Mouse (Mus musculus) forebrain, embryonic 10.5 days (tissue): ENCODE results near the gene St3gal6. TPM values are rescaled to one million over a fixed set of nuclear protein-coding genes. Genes with fewer than 3 reads are reported as not detected.
A peak's percentile ranks its signal among the peaks of the same experiment; 100 is the strongest.

ENCODE experiments used
- DNase-seq: peaks from one replicate; pipeline ENCODE4 v3.0.0-alpha.2; 2017; ENCODE audit warnings: low spot score; ENCODE audit errors: extremely low spot score
- H3K27ac ChIP-seq: fragments of 300-500 bp; sonication (generic); 2 replicates; pipeline ENCODE4 v1.5.1; 2016; ENCODE audit warnings: mild to moderate bottlenecking
- H3K27me3 ChIP-seq: fragments of 300-500 bp; sonication (generic); 2 replicates; pipeline ENCODE4 v1.6.1; 2016; ENCODE audit warnings: mild to moderate bottlenecking; ENCODE audit not compliant: poor library complexity, severe bottlenecking
- H3K36me3 ChIP-seq: fragments of 300-500 bp; sonication (generic); replicated peaks from 2 replicates; pipeline ENCODE4 v1.6.1; 2016; ENCODE audit warnings: mild to moderate bottlenecking, moderate library complexity
- H3K4me1 ChIP-seq: fragments of 300-500 bp; sonication (generic); 2 replicates; pipeline ENCODE4 v1.6.1; 2016
- H3K4me3 ChIP-seq: fragments of 300-500 bp; sonication (generic); 2 replicates; pipeline ENCODE4 v1.5.1; 2016; ENCODE audit warnings: mild to moderate bottlenecking, moderate library complexity
- H3K9me3 ChIP-seq: fragments of 300-500 bp; sonication (generic); 2 replicates; pipeline ENCODE4 v1.6.1; 2016; ENCODE audit warnings: mild to moderate bottlenecking, moderate library complexity
- WGBS: fragments of 180-500 bp; shearing (Covaris S2); methylation state at CpG from one replicate; pipeline ENCODE4 v1.1.7; 2016; 5-methylcytosine and 5-hydroxymethylcytosine counted together
- polyA plus RNA-seq: library from polyadenylated mRNA; unstranded; fragments of >200 nt; fragmentation: Nextera tagmentation; extraction: Ambion mirVana; gene quantifications from 2 replicates; pipeline ENCODE4 v1.2.1, GENCODE M21; 2016

The St3gal6 gene
- polyA plus RNA-seq, 1 experiment from 2014 or later, result 10.6 TPM

DNA sequence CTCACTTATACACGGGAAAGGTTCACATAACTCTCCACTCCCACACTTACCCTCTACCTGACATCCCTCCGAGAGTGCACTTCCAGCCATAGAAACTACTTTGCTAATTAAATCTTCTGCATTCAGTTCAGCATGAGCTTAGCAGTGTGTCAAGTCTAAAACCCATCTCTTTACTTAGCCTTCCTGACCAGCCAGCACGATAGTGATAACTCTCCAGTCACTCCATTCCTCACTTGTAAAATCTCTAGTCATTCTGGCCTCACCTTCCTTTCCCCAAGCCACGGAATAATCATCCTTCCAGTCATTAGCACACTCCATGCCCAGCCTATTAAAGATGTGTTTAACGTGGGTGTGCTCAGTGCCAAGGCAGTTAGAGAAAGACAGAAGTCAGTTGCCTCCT, 9.7 kb upstream of the St3gal6 start:
- no peak overlapping the region for H3K27ac ChIP-seq
- 0 out of 2 replicates have a peak, but pooled peaks cover 3% of the 10 kb centered on the region for H3K27me3 ChIP-seq
- no peaks in the 10 kb centered on the region for H3K36me3 ChIP-seq
- H3K4me1 ChIP-seq, result peaks cover 27% of the 10 kb centered on the region
- H3K9me3 ChIP-seq, result no peaks in the 10 kb centered on the region
- WGBS, result 71% methylated on average over 5 of the region's 5 CpGs
- DNase-seq, result no peak
- H3K4me3 ChIP-seq, result no peak overlapping the region

DNA sequence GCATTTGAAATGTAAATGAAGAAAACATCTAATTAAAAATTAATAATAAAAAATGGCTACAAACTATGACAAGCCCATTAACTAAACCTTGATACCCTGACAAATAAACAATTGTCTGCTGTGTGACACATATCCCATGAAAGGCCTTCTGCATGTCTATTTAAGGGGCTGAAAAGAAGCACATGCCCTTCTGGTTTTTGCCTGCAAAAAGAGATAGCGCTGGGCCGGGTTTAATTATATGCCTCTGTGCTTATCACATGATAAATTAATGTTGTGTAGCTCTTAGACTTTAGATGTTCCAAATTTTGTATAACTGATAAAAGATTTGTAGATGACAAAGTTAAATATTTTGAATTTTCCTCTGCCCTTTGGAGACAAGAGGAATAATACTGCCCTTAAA, 9.2 kb upstream of the St3gal6 start:
- WGBS, result 91% methylated on average over 2 of the region's 2 CpGs
- Histone ChIP-seq H3K36me3 (no peaks in the 10 kb centered on the region), H3K27ac (no peak overlapping the region), H3K4me3 (no peak overlapping the region), H3K27me3 (0 out of 2 replicates have a peak, but pooled peaks cover 3% of the 10 kb centered on the region), H3K9me3 (no peaks in the 10 kb centered on the region), H3K4me1 (peaks cover 29% of the 10 kb centered on the region)
- DNase-seq, result no peak

DNA sequence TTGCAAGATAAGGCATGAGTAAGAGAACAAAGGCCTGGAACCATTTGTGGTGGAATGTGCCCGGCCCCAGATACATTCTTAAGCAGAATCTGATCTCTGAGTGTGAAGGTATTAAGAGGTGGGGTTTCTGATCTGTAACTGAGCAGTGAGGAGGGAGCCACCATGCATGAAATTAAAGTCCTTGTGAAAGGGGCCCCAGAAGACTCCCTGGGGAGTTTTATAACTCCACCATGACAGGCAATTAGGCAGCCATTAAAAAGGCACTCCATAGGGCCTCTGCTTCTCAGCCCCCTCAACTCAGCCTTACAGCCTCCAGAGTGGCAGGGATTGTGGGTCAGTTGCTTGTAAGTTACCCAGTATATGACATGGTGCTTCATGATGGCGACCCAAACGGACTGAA, 8.5 kb upstream of the St3gal6 start:
- no peak for DNase-seq
- H3K4me3 ChIP-seq, result no peak overlapping the region
- H3K36me3 ChIP-seq, result no peaks in the 10 kb centered on the region
- 0 out of 2 replicates have a peak, but pooled peaks cover 3% of the 10 kb centered on the region for H3K27me3 ChIP-seq
- H3K9me3 ChIP-seq, result no peaks in the 10 kb centered on the region
- no peak overlapping the region for H3K27ac ChIP-seq
- peaks cover 35% of the 10 kb centered on the region for H3K4me1 ChIP-seq
- 22% methylated on average over 3 of the region's 3 CpGs for WGBS

DNA sequence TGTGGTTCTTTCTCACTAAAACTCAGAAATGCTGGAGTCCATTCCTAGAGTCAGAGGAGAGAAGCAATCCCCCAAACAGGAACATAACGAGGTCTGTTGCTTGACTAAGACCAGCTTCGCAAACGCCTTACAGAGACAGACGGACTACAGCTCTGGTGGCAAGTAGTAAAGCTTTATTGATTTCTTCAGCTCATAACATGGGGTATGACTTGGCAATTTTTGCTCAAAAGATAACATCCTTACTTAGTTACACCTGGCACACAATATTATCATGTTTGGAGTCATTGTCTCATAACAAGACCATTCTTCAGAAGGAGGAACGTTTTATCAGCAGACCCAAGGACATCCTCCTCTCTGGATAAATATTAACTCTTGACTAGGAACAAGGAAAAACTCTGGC, 3.8 kb upstream of the St3gal6 start:
- 62% methylated on average over 5 of the region's 5 CpGs for WGBS
- no peak overlapping the region for H3K27ac ChIP-seq
- no peaks in the 10 kb centered on the region for H3K36me3 ChIP-seq
- H3K4me1 ChIP-seq, result peaks cover 26% of the 10 kb centered on the region
- peaks cover 8% of the 10 kb centered on the region for H3K9me3 ChIP-seq
- H3K4me3 ChIP-seq, result no peak overlapping the region
- no peak for DNase-seq
- 0 out of 2 replicates have a peak, but pooled peaks cover 7% of the 10 kb centered on the region for H3K27me3 ChIP-seq

DNA sequence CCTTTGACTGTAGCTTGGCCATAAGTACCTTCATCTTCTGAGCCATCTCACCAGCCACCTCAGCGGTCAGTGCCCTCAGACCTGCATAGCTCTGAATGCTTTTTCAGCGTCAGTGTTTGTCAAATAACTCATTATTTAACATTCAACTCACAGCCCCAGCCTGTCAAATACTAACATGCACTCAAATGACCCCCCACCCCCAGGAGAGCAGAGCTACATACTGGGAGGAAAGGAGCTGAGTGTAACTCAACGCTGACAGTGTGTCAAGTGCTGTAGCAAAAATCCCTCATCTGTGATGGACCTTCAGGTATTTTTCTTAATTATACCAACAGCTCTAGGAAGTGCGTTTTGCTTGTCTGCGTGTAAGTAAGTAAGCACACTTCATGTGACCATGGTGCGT, 2.7 kb upstream of the St3gal6 start:
- no peak for DNase-seq
- H3K36me3 ChIP-seq, result no peaks in the 10 kb centered on the region
- H3K4me3 ChIP-seq, result no peak overlapping the region
- peaks cover 16% of the 10 kb centered on the region for H3K27me3 ChIP-seq
- peaks cover 8% of the 10 kb centered on the region for H3K9me3 ChIP-seq
- WGBS, result 92% methylated on average over 6 of the region's 6 CpGs
- H3K4me1 ChIP-seq, result peaks cover 28% of the 10 kb centered on the region
- no peak overlapping the region for H3K27ac ChIP-seq

DNA sequence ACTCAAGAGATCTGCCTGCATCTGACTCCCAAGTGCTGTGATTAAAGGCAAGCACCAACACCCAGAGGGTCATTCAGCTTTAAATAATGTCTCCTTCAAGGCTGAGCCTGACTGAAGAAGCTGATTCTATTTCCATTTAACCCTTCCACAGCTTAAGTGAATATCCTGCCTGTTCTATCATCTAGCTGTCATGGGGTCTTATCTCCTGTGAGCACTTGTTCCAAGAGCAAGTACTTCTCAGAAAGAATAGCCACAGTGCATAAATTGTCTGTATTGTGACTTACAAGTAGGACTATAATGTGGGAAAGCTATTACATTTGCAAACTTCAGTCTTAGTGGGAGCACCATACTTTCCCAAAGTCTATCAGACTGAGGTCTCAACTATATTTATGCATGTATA, 1.8 kb upstream of the St3gal6 start:
- Histone ChIP-seq H3K27ac (no peak overlapping the region), H3K36me3 (no peaks in the 10 kb centered on the region), H3K9me3 (peaks cover 8% of the 10 kb centered on the region), H3K4me1 (peaks cover 28% of the 10 kb centered on the region), H3K27me3 (peaks cover 19% of the 10 kb centered on the region), H3K4me3 (no peak overlapping the region)
- no peak for DNase-seq

DNA sequence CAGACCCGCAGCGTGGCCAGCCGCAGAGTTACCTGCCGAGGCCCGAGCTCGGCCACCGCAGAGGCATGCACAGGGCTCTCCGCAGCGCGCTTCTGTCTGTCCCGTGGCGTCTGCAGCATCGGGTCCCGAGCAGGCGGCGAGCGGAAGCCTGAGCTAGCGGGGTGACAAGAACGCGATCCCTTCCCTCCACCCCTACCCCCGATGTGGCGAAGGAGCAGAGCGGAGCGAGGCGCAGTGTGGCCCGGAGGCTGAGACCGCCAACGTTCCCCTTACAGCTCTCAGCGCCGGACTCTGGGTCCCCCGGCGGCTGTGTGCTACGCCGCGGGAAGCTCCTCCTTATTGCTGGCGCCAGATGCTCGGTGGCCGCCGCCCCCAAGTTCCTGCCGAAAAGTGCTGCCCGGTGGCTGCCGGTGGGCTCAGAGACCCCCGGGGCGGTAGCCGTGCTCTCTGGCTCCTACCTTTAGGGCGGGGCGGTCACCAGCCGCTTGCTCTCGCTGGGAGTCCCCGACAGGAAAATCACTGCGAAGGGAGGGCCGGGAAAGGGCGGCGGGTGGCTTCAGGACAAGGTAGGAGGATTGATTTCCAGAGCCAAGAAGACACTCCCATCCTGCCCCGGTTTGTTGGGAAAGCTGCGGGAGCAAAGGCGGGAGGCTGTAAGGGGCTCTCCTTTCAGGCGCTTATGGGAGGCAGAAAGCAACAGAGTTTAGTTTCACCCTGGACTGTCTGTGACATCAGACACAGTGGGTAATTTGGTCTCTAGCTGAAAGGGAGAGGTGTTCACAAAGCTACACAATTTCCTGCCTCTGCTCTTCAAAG, 791 bp downstream of the St3gal6 start:
- Histone ChIP-seq H3K27ac (peak overlapping the region; percentile 89), H3K27me3 (peaks cover 19% of the 10 kb centered on the region), H3K4me3 (peak overlapping the region; percentile 82), H3K36me3 (no peaks in the 10 kb centered on the region), H3K4me1 (peaks cover 32% of the 10 kb centered on the region), H3K9me3 (peaks cover 8% of the 10 kb centered on the region)
- peak; percentile 71 for DNase-seq
- under 1% methylated on average over 58 of the region's 58 CpGs for WGBS

DNA sequence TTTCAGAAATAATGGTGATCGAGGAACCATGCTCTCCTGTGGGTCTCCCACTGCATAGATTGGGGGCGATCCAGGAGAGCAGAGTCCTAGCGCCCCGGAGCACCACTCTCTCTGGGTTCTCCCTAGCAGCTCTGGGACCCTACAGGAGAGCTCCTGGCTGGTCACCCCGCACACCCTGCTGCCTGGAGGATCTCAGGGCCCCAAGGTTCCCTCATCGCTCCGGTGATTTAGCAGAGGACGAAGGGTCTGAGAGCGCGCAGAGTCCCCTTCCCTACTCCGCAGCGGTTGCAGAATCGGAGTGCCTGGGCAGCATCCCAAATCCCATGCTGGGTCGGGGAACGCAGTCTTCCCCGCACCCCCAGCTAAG, 1.4 kb downstream of the St3gal6 start:
- no peak for DNase-seq
- WGBS, result under 1% methylated on average over 16 of the region's 16 CpGs
- Histone ChIP-seq H3K27me3 (peaks cover 19% of the 10 kb centered on the region), H3K4me1 (peaks cover 26% of the 10 kb centered on the region), H3K27ac (peak overlapping the region; percentile 89), H3K4me3 (peak overlapping the region; percentile 82), H3K36me3 (no peaks in the 10 kb centered on the region), H3K9me3 (peaks cover 8% of the 10 kb centered on the region)

DNA sequence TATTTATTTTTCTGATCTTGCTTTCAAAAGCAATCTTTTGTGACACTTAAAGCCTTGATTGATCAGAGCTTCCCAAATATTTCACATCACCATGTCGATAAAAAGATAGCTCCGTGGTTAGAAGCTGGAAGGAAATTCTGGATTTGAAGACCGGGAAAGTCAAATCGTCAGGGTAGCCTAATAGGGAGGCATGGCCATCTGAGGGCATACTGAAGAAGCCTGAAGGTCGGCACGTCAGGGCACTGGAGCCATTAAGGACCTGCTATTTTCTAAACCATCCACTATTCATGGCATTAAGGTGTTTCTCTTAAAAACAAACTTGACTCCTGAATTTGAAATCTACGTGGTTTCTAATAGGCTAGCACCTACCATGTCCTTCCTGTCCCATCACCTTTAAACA, 2.1 kb downstream of the St3gal6 start:
- H3K4me1 ChIP-seq, result peaks cover 25% of the 10 kb centered on the region
- H3K27ac ChIP-seq, result peak overlapping the region; percentile 89; the same call in 1 of the 2 replicates
- H3K36me3 ChIP-seq, result no peaks in the 10 kb centered on the region
- WGBS, result 40% methylated on average over 7 of the region's 7 CpGs
- H3K9me3 ChIP-seq, result peaks cover 8% of the 10 kb centered on the region
- H3K27me3 ChIP-seq, result peaks cover 19% of the 10 kb centered on the region
- no peak for DNase-seq
- peak overlapping the region; percentile 82 for H3K4me3 ChIP-seq

DNA sequence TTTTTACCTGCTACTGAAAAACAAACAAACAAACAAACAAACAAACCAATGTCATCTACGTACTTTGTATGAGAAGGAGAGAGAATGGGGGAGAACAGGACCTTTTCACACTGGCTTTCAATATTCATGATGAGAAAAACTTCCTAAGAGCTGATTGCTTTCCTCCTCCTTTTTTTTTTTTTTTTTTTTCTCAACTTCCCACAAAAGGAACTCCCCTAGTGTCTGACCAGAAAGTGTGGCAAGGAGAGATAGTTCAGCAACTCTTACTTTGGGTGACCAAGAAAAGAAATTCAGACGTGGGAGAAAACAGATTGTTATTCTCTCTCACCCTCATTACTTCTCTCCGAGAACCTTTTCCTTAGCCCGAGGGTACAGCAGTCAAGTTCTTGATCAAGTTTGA, 2.9 kb downstream of the St3gal6 start:
- no peak overlapping the region for H3K27ac ChIP-seq
- peaks cover 19% of the 10 kb centered on the region for H3K27me3 ChIP-seq
- H3K36me3 ChIP-seq, result no peaks in the 10 kb centered on the region
- no peak for DNase-seq
- no peak overlapping the region for H3K4me3 ChIP-seq
- peaks cover 8% of the 10 kb centered on the region for H3K9me3 ChIP-seq
- H3K4me1 ChIP-seq, result peaks cover 25% of the 10 kb centered on the region
- WGBS, result 81% methylated on average over 4 of the region's 4 CpGs

DNA sequence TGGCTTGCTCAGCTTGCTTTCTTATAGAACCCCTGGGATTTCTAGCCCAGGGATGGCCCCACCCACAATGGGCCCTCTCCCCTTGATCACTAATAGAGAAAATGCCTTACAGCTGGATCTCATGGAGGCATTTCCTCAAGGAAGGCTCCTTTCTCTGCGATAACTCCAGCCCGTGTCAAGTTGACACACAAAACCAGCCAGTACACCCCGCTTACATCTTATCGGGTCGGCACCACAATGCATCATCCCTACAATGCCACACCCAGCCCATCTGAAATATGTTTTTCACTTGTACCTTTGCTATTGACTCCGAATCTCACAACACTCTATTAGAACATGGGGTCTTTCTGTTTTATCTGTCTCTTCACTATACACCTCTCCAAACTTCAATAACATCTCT, 3.6 kb downstream of the St3gal6 start:
- WGBS, result 87% methylated on average over 6 of the region's 6 CpGs

DNA sequence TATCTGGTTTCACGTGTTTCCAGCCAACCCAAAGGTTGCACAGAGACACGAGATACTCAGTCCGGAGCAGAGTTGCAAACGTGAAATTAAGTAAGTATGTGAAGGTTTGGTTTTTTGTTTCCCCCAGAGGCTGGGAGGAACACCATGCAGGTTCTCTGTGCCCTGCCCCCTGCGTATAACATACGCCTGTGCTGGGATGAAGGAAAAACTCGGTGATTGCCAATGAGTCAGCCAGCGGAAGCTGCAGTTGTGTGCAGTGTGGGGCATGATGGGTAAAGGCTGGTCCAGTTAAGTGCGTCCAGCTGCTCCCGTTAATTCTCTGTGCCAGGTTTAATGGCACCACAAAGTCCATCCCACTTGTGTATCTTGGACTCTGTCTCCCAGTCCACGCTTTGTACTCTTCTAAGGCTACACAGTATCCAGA, 4.4 kb downstream of the St3gal6 start:
- Histone ChIP-seq H3K9me3 (peaks cover 4% of the 10 kb centered on the region), H3K4me1 (peaks cover 25% of the 10 kb centered on the region), H3K27me3 (peaks cover 19% of the 10 kb centered on the region), H3K36me3 (no peaks in the 10 kb centered on the region), H3K27ac (0 out of 2 replicates have a peak overlapping the region, but pooled peaks have one; percentile 11), H3K4me3 (no peak overlapping the region)
- DNase-seq, result no peak
- 85% methylated on average over 11 of the region's 11 CpGs for WGBS

More for the DNA sequence above, 3.6 kb downstream of the St3gal6 start:
- H3K4me3 ChIP-seq, result no peak overlapping the region
- no peak overlapping the region for H3K27ac ChIP-seq
- H3K27me3 ChIP-seq, result peaks cover 19% of the 10 kb centered on the region
- no peaks in the 10 kb centered on the region for H3K36me3 ChIP-seq
- no peak for DNase-seq
- H3K4me1 ChIP-seq, result peaks cover 25% of the 10 kb centered on the region
- peaks cover 8% of the 10 kb centered on the region for H3K9me3 ChIP-seq

DNA sequence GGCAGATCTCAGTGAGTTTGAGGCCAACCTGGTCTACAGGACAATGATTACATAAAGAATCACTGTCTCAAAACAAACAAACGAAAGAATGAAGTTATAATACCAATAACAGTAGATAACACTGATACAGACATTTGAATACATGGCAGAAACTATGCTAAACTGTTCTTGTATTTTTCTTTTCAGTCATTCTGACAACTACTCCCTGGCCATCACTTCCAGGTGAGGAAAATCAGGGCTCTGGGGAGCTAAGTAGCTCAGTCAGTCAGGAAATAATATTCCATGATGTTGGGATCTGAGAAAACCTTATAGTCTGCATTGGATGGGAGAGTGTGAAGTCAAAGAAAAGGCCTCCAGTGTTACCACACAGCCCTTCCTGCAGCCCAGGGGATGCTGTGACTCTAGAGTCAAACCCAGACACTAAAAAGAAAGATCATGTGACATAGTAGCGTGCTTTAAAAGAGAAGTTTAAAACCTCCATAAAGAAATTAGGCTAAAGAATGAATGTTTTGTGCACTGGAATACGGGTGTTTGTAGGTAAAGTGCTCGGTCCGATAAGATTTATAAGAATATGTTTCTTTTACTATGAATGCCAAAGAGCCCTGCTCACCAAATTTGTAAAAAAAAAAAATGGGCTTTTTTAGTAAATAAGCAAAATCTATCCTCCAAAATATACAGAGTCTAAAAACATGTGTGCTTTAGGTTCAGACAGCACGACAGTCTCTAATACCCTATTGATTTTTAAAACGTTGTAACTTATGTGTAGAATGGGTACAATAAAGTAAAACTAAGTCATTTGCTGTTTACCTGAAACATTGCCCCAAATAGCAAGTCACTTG, 6.9 kb downstream of the St3gal6 start:
- H3K27ac ChIP-seq, result no peak overlapping the region
- DNase-seq, result no peak
- peaks cover 10% of the 10 kb centered on the region for H3K27me3 ChIP-seq
- WGBS, result 94% methylated on average over 7 of the region's 7 CpGs
- no peak overlapping the region for H3K4me3 ChIP-seq
- H3K9me3 ChIP-seq, result no peaks in the 10 kb centered on the region
- peaks cover 30% of the 10 kb centered on the region for H3K4me1 ChIP-seq
- no peaks in the 10 kb centered on the region for H3K36me3 ChIP-seq
